Mouse (Mus musculus) yolk sac, embryonic 10.5 days (tissue): ENCODE measurements around the gene Mgat4e.

Experiments
- DNase-seq: peaks from one replicate; pipeline ENCODE4 v3.0.0-alpha.2; 2017; ENCODE audit warnings: low spot score

Gene Mgat4e

GRCm38 (mm10) chr1:134513312-134513860 lies 36.1 kb downstream of the Mgat4e start:
- DNase-seq: peak; percentile 20

GRCm38 (mm10) chr1:134512584-134512983 lies 36.9 kb downstream of the Mgat4e start:
- no peak for DNase-seq

GRCm38 (mm10) chr1:134512183-134512582 lies 37.3 kb downstream of the Mgat4e start:
- DNase-seq: no peak

- no peak for DNase-seq
These were observed 39.5 kb downstream of the Mgat4e start for GRCm38 (mm10) chr1:134510018-134510417.

GRCm38 (mm10) chr1:134506201-134506600 lies 43.3 kb downstream of the Mgat4e start:
- DNase-seq: no peak

GRCm38 (mm10) chr1:134500916-134501315 lies 48.6 kb downstream of the Mgat4e start:
- DNase-seq: no peak

GRCm38 (mm10) chr1:134495991-134496390 lies 53.5 kb downstream of the Mgat4e start:
- no peak for DNase-seq

GRCm38 (mm10) chr1:134495216-134495539 lies 54.3 kb downstream of the Mgat4e start:
- no peak for DNase-seq

- peak; percentile 98 for DNase-seq
These were observed 54.9 kb downstream of the Mgat4e start, which contains the start of gene Rabif for GRCm38 (mm10) chr1:134494428-134495215. Gene Rabif, plus strand, starts transcription at chr1:134494648.

GRCm38 (mm10) chr1:134493956-134494355 lies 55.5 kb downstream of the Mgat4e start:
- no peak for DNase-seq

- DNase-seq: no peak
These were observed 56.0 kb downstream of the Mgat4e start for GRCm38 (mm10) chr1:134493496-134493895.

GRCm38 (mm10) chr1:134492276-134492675 lies 57.2 kb downstream of the Mgat4e start:
- no peak for DNase-seq
